Mouse (Mus musculus): ENCODE results near the gene Cx3cr1.

- TF ChIP-seq CTCF (IDR thresholded peaks at IDR 0.05): no peak
- no peak for TF ChIP-seq EP300 (IDR thresholded peaks at IDR 0.05)
Measured at GRCm38 (mm10) chr9:120030421-120030820, 39.3 kb downstream of the Cx3cr1 start.

Data from lung, postnatal 0 days (tissue).